ENCODE assay signal across 10 mouse cellular contexts in the genomic region with DNA sequence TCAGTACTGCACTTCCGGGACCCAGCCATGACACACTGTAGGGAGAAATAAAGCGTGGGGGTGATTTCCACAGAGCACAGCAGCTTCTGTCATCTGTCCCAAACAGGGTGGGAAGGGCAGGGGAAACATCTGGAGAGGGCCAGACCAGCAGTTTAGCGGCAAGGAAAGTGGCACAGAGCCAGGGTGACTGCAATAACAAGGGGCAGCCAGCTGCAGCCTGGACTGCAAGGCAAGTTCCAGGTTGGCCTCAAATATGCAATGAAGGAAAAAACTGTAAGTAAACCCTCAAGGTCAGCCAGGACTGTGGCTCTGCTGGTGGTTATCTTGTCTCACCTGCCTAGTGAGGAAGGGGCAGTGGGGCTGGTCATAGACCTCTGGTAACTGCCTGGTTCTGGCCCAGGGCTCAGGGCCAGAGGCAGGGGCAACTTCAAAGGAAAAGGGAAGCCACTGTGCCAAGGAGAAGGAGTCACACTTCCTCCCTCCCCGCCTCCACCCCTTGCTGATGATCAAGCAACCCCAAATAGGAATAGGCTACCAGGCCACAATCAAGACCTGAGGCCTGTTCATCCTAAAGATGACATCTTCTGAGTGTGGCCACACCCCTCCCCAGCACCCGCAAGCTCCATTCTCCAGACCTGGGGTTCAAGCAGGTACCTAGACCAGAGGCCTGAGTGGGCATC. TPM values are rescaled to one million over a fixed set of nuclear protein-coding genes. Genes with fewer than 3 reads are reported as not detected.
DNase-seq lines count a peak whose midpoint lies in the region; ATAC-seq and TF ChIP-seq lines count a peak whose summit lies in the region.
"Had no signal": no experiment of that assay in that cellular context is flagged by ENCODE, and none has a peak within 500 bp of the region (broad histone marks: within the 10 kb centered on the region; RNA-seq: fewer than 3 reads in every experiment).

No protein-coding gene starts in this region.

- H3K27me3 ChIP-seq in hindbrain, embryonic 14.5 days (ENCODE audit: control insufficient read depth, insufficient read depth, low read length): no peaks in the 10 kb centered on the region
- H3K27me3 ChIP-seq: hindbrain, embryonic 15.5 days had no signal

- H3K36me3 ChIP-seq in hindbrain, embryonic 14.5 days (replicated peaks; ENCODE audit: control insufficient read depth, insufficient read depth): no peaks in the 10 kb centered on the region
- H3K36me3 ChIP-seq: hindbrain, embryonic 15.5 days had no signal

- H3K4me1 ChIP-seq in hindbrain, embryonic 14.5 days (replicated peaks; ENCODE audit: control insufficient read depth, insufficient read depth, low read length): peaks cover 32% of the 10 kb centered on the region

- no peak overlapping the region for H3K4me2 ChIP-seq in hindbrain, embryonic 14.5 days (replicated peaks)
- H3K4me2 ChIP-seq: hindbrain, embryonic 15.5 days had no signal

- no peak overlapping the region for H3K9ac ChIP-seq in hindbrain, embryonic 14.5 days
- H3K9ac ChIP-seq: hindbrain, embryonic 15.5 days had no signal

- intact Hi-C loops in left cerebral cortex, adult 2 months (cut with DNase I): no loop called here
- intact Hi-C loops in left cerebral cortex, postnatal 25 days (cut with DNase I): no loop called here

- no peak for ATAC-seq in hindbrain, embryonic 14.5 days (ENCODE audit: low FRiP score)

- no peak overlapping the region for H3K4me3 ChIP-seq in left cerebral cortex, adult 2 months
- H3K4me3 ChIP-seq in hindbrain, embryonic 14.5 days (replicated peaks; ENCODE audit: low read length): no peak overlapping the region
- H3K4me3 ChIP-seq: hindbrain, embryonic 15.5 days had no signal

- peak overlapping the region; percentile 25; the same call in 1 of the 2 replicates for H3K27ac ChIP-seq in left cerebral cortex, adult 2 months
- no peak overlapping the region for H3K27ac ChIP-seq in hindbrain, embryonic 14.5 days
- H3K27ac ChIP-seq: hindbrain, embryonic 15.5 days had no signal

- no peaks in the 10 kb centered on the region for H3K9me3 ChIP-seq in hindbrain, embryonic 14.5 days (ENCODE audit: control insufficient read depth, low read length)
- H3K9me3 ChIP-seq: hindbrain, embryonic 15.5 days had no signal

- no peak for DNase-seq in left cerebral cortex, adult 2 months (ENCODE audit: extremely low spot score in 1 of 2, low spot score in 2 of 2)
- DNase-seq in left cerebral cortex, postnatal 25 days (ENCODE audit: low spot score in 2 of 2): no peak
- peak; percentile 77 for DNase-seq in adrenal gland, postnatal 10 days
- peak; percentile 87 to 90 for DNase-seq in heart, adult 9 months (ENCODE audit: low spot score in 2 of 2)
- DNase-seq in kidney, postnatal 10 days: peak; percentile 88
- DNase-seq in ovary, postnatal 36 days (ENCODE audit: low spot score): peak; percentile 56
- no peak for DNase-seq in yolk sac, embryonic 10.5 days (ENCODE audit: low spot score)
- DNase-seq in hindbrain, embryonic 14.5 days (ENCODE audit: low spot score): no peak

- WGBS in hindbrain, embryonic 14.5 days: 80% methylated on average over 5 of the region's 5 CpGs

- no peak for TF ChIP-seq CTCF in left cerebral cortex, adult 2 months (IDR thresholded peaks at IDR 0.05)

RNA-seq across cellular contexts. Expression of gene Rab11fip5, which starts 5.1 kb away (rescaled TPM):
- total RNA-seq in left cerebral cortex, adult 2 months (2021): 10 to 100 TPM; 74.5 to 78.6 TPM
- 10 to 100 TPM; 65.7 to 66.8 TPM for total RNA-seq in left cerebral cortex, postnatal 25 days (2021)
- total RNA-seq in adrenal gland, postnatal 10 days (2021): 10 to 100 TPM; 24.5 to 32.4 TPM
- polyA plus RNA-seq in hindbrain, embryonic 14.5 days (2014; fragmentation: Nextera tagmentation; extraction: Ambion mirVana): 21.3 and 24.6 TPM in 2 replicates

RNA-seq across cellular contexts. Expression of gene Sfxn5, which starts 36.1 kb away (rescaled TPM):
- 100 to 1,000 TPM; 161 to 173 TPM for total RNA-seq in left cerebral cortex, adult 2 months (2021)
- total RNA-seq in left cerebral cortex, postnatal 25 days (2021): 100 to 1,000 TPM; 165 TPM
- total RNA-seq in adrenal gland, postnatal 10 days (2021): 10 to 100 TPM; 21.5 to 23.1 TPM
- 27.8 and 30.4 TPM in 2 replicates for polyA plus RNA-seq in hindbrain, embryonic 14.5 days (2014; fragmentation: Nextera tagmentation; extraction: Ambion mirVana)

RNA-seq across cellular contexts. Expression of gene Noto, which starts 54.4 kb away (rescaled TPM):
- not detected for total RNA-seq in left cerebral cortex, adult 2 months (2021)
- total RNA-seq in left cerebral cortex, postnatal 25 days (2021): not detected
- total RNA-seq in adrenal gland, postnatal 10 days (2021): not detected
- not detected in 2 replicates for polyA plus RNA-seq in hindbrain, embryonic 14.5 days (2014; fragmentation: Nextera tagmentation; extraction: Ambion mirVana)
- total RNA-seq: ES-E14 had no signal
- polyA plus RNA-seq: hindbrain, embryonic 15.5 days had no signal

Comparison
In these comparisons a context has a peak if more than half of its experiments do, and no peak if none do; other contexts are left out.
1. DNase-seq: peak in adrenal gland, postnatal 10 days (single experiment), heart, adult 9 months (2 of 2), kidney, postnatal 10 days (single experiment) and ovary, postnatal 36 days (single experiment); none in left cerebral cortex, adult 2 months (0 of 2), left cerebral cortex, postnatal 25 days (0 of 2), yolk sac, embryonic 10.5 days (single experiment) and hindbrain, embryonic 14.5 days (single experiment).
2. RNA of gene Sfxn5, which starts 36.1 kb away (total RNA-seq): 161 to 173 TPM in left cerebral cortex, adult 2 months and 165 TPM in left cerebral cortex, postnatal 25 days; 21.5 to 23.1 TPM in adrenal gland, postnatal 10 days; every median in the first group is over 4 times any median in the second.